Mouse (Mus musculus) colon, adult 2 months (tissue): Measurements from ENCODE around the gene Olfr190. TPM values are rescaled to one million over a fixed set of nuclear protein-coding genes. Genes with fewer than 3 reads are reported as not detected.

ENCODE experiments used
- polyA plus RNA-seq: library from polyadenylated mRNA; depleted of rRNA; stranded (reverse); fragments of >200 nt; gene quantifications from 2 replicates; pipeline ENCODE4 v1.2.3, GENCODE M21; 2012; rRNA removed

Gene Olfr190
- polyA plus RNA-seq = not detected in 2 replicates

GRCm38 (mm10) chr16:59077905-59078304 is at the start of gene Olfr190:
Gene Olfr190, minus strand, starts transcription at chr16:59078005.

GRCm38 (mm10) chr16:59120969-59121368 is 43.2 kb upstream of the Olfr190 start, which contains the start of gene Olfr194:
Gene Olfr194, minus strand, starts transcription at chr16:59121069.

GRCm38 (mm10) chr16:59111781-59112180 is 34.0 kb upstream of the Olfr190 start, which contains the start of gene Olfr193:
Gene Olfr193, minus strand, starts transcription at chr16:59111881.

GRCm38 (mm10) chr16:59089722-59090121 is 11.9 kb upstream of the Olfr190 start, which contains the start of gene Olfr191:
Gene Olfr191, minus strand, starts transcription at chr16:59089822.

GRCm38 (mm10) chr16:59039710-59040109 is 38.1 kb downstream of the Olfr190 start, which contains the start of gene Olfr187:
Gene Olfr187, minus strand, starts transcription at chr16:59039767.

GRCm38 (mm10) chr16:59030191-59030590 is 47.6 kb downstream of the Olfr190 start, which contains the start of gene Olfr186:
Gene Olfr186, minus strand, starts transcription at chr16:59030291.

Other genes starting within 250 kb of the Olfr190 start
- not detected in 2 replicates for gene Olfr177, start 203.2 kb downstream of the Olfr190 start, polyA plus RNA-seq
- not detected in 2 replicates for gene Olfr178, start 185.9 kb downstream of the Olfr190 start, polyA plus RNA-seq
- gene Olfr181, start 149.2 kb downstream of the Olfr190 start, polyA plus RNA-seq = not detected in 2 replicates
- not detected in 2 replicates for gene Olfr180, start 148.6 kb downstream of the Olfr190 start, polyA plus RNA-seq
- not detected in 2 replicates for gene Olfr183, start 82.6 kb downstream of the Olfr190 start, polyA plus RNA-seq
- not detected in 2 replicates for gene Olfr186, start 47.7 kb downstream of the Olfr190 start, polyA plus RNA-seq
- gene Olfr187, start 38.2 kb downstream of the Olfr190 start, polyA plus RNA-seq = not detected in 2 replicates
- not detected in 2 replicates for gene Olfr191, start 11.8 kb upstream of the Olfr190 start, polyA plus RNA-seq
- gene Olfr193, start 33.9 kb upstream of the Olfr190 start, polyA plus RNA-seq = not detected in 2 replicates
- gene Olfr194, start 43.1 kb upstream of the Olfr190 start, polyA plus RNA-seq = not detected in 2 replicates
- gene Olfr195, start 69.0 kb upstream of the Olfr190 start, polyA plus RNA-seq = not detected in 2 replicates
- gene Olfr196, start 92.4 kb upstream of the Olfr190 start, polyA plus RNA-seq = not detected in 2 replicates
- gene Olfr198, start 125.5 kb upstream of the Olfr190 start, polyA plus RNA-seq = not detected in 2 replicates
- gene Olfr199, start 141.8 kb upstream of the Olfr190 start, polyA plus RNA-seq = not detected in 2 replicates
- gene Olfr201, start 194.6 kb upstream of the Olfr190 start, polyA plus RNA-seq = not detected in 2 replicates
- not detected in 2 replicates for gene Olfr202, start 208.8 kb upstream of the Olfr190 start, polyA plus RNA-seq
- not detected in 2 replicates for gene Olfr203, start 220.9 kb upstream of the Olfr190 start, polyA plus RNA-seq
- not detected in 2 replicates for gene Olfr204, start 240.2 kb upstream of the Olfr190 start, polyA plus RNA-seq